Mouse (Mus musculus) lung, adult 18-20 months (tissue): ENCODE measurements at regions not wholly inside any gene's neighbourhood (a gene's known extent, or its start where the extent isn't known, plus 50 kb on each side); places are given as distances from the start of the nearest gene placed in this dataset.
"Not testable (repeated sequence)": the region's sequence is repeated elsewhere in the genome, so short reads cannot be mapped to it uniquely, and the experiment has no call there.

ENCODE experiments used
- DNase-seq, 2 experiments: peaks; one replicate each; pipeline ENCODE4 v3.0.0; 2022; ENCODE audit warnings: mixed read lengths in 2 of 2

- no peak for DNase-seq
These were observed 199.4 kb downstream of the Antxr2 start for GRCm38 (mm10) chr5:97831421-97831820.

- DNase-seq: no peak
These were observed 213.4 kb downstream of the Antxr2 start for GRCm38 (mm10) chr5:97817485-97817884.

GRCm38 (mm10) chr5:97815357-97815756, 215.5 kb downstream of the Antxr2 start:
- no peak for DNase-seq

GRCm38 (mm10) chr5:97814700-97815099, 216.1 kb downstream of the Antxr2 start:
- DNase-seq: no peak

GRCm38 (mm10) chr5:97812611-97813350, 218.1 kb downstream of the Antxr2 start:
- no peak for DNase-seq

- peak in 1 of 2 experiments; percentile 7 for DNase-seq
These were observed 221.8 kb downstream of the Antxr2 start for GRCm38 (mm10) chr5:97809007-97809406.

GRCm38 (mm10) chr5:97807171-97807570, 223.7 kb downstream of the Antxr2 start:
- DNase-seq: no peak

- no peak for DNase-seq
These were observed 224.1 kb downstream of the Antxr2 start for GRCm38 (mm10) chr5:97806754-97807153.

GRCm38 (mm10) chr5:97800017-97800416, 230.8 kb downstream of the Antxr2 start:
- no peak for DNase-seq

- DNase-seq: no peak
These were observed 242.7 kb downstream of the Antxr2 start for GRCm38 (mm10) chr5:97788175-97788574.

GRCm38 (mm10) chr5:97787001-97787400, 243.8 kb downstream of the Antxr2 start:
- DNase-seq: no peak

- DNase-seq: not testable (repeated sequence)
These were observed 255.7 kb downstream of the Antxr2 start for GRCm38 (mm10) chr5:97775100-97775499.

- DNase-seq: not testable (repeated sequence)
These were observed 257.4 kb downstream of the Antxr2 start for GRCm38 (mm10) chr5:97773451-97773850.

GRCm38 (mm10) chr5:97737339-97737738, 280.5 kb upstream of the Gk2 start:
- no peak for DNase-seq

- no peak for DNase-seq
These were observed 274.1 kb upstream of the Gk2 start for GRCm38 (mm10) chr5:97730920-97731319.

- not testable (repeated sequence) for DNase-seq
These were observed 262.5 kb upstream of the Gk2 start for GRCm38 (mm10) chr5:97719364-97719763.

- DNase-seq: no peak
These were observed 248.4 kb upstream of the Gk2 start for GRCm38 (mm10) chr5:97705270-97705669.

GRCm38 (mm10) chr5:97700507-97700906, 243.7 kb upstream of the Gk2 start:
- peak in 1 of 2 experiments; percentile 4 for DNase-seq

- peak; percentile 51 to 55 for DNase-seq
These were observed 240.8 kb upstream of the Gk2 start for GRCm38 (mm10) chr5:97697581-97698134.

- DNase-seq: no peak
These were observed 236.6 kb upstream of the Gk2 start for GRCm38 (mm10) chr5:97693333-97693940.

- no peak for DNase-seq
These were observed 228.6 kb upstream of the Gk2 start for GRCm38 (mm10) chr5:97685443-97685842.

- no peak for DNase-seq
These were observed 227.9 kb upstream of the Gk2 start for GRCm38 (mm10) chr5:97684592-97685258.

GRCm38 (mm10) chr5:97669726-97670125, 212.9 kb upstream of the Gk2 start:
- no peak for DNase-seq
